Mouse (Mus musculus): ENCODE results near the gene Tmem8b.

DNA sequence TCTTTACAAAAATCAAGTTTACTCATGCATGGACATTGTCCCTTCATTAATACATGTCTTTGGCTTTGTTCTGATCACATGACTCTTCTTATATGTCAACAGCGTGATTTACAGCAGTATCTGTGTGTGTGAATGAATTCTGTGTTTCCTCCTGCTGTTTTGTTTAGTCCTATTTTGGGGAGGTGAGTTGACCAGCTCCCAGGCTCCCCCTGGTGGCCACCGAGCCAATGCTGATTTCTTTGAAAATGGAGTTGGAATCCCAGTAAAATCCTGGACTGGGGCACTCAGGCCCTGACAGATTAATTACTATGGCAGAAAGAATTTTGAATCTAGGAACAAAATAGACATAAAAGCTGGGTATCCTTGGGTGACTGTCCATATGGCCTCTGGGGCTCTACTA, 43.0 kb downstream of the Tmem8b start:
- TF ChIP-seq CTCF (conservative IDR thresholded peaks at IDR 0.05; ENCODE audit: insufficient read depth, insufficient read length, low read depth, low read length) (peak; percentile 83), POLR2A (IDR thresholded peaks at IDR 0.05; ENCODE audit: low read depth, low read length) (no peak)

All from kidney, adult 2 months (tissue).